Mouse (Mus musculus) heart, adult 2 months (tissue): ENCODE results near the gene Ubxn2a. TPM values are rescaled to one million over a fixed set of nuclear protein-coding genes. Genes with fewer than 3 reads are reported as not detected.

Experiments
- DNase-seq, 2 experiments: peaks; one replicate each; pipeline ENCODE4 v3.0.0; 2021
- H3K27ac ChIP-seq: fragments of 200-600 bp; 2 replicates; pipeline ENCODE4 v1.8.1; 2022
- H3K27me3 ChIP-seq: fragments of 200-500 bp; 2 replicates; pipeline ENCODE4 v1.6.1; 2012; ENCODE audit warnings: mild to moderate bottlenecking, low read length, inconsistent platforms, mixed read lengths; ENCODE audit not compliant: control insufficient read depth, insufficient read depth
- H3K36me3 ChIP-seq: fragments of 200-500 bp; 2 replicates; pipeline ENCODE4 v1.6.1; 2012; ENCODE audit warnings: low read length, inconsistent platforms; ENCODE audit not compliant: control insufficient read depth, insufficient read depth
- H3K4me1 ChIP-seq: fragments of 200-500 bp; 2 replicates; pipeline ENCODE4 v1.6.1; 2011; ENCODE audit warnings: low read length; ENCODE audit not compliant: control insufficient read depth, insufficient read depth
- H3K4me3 ChIP-seq: fragments of 200-600 bp; 2 replicates; pipeline ENCODE4 v1.8.1; 2022
- H3K79me2 ChIP-seq: fragments of 200-500 bp; replicated peaks from 2 replicates; pipeline ENCODE4 v1.6.1; 2012; ENCODE audit warnings: mild to moderate bottlenecking, inconsistent platforms, low read length, moderate library complexity, mixed read lengths; ENCODE audit not compliant: control insufficient read depth, insufficient read depth
- H3K9ac ChIP-seq: fragments of 200-500 bp; 2 replicates; pipeline ENCODE4 v1.6.1; 2012; ENCODE audit warnings: low read depth, mild to moderate bottlenecking, control low read depth, inconsistent platforms, low read length, mixed read lengths
- CTCF ChIP-seq: fragments of 200-600 bp; IDR thresholded peaks from 2 replicates; pipeline ENCODE4 v1.8.1; 2022; ENCODE audit warnings: antibody characterized with exemption, mild to moderate bottlenecking, moderate library complexity
- EP300 ChIP-seq: fragments of 200-500 bp; IDR thresholded peaks from 2 replicates; pipeline ENCODE4 v1.6.1; 2011; ENCODE audit warnings: low read depth, low read length, control low read depth; ENCODE audit not compliant: insufficient read depth
- POLR2A ChIP-seq: fragments of 200-500 bp; IDR thresholded peaks from 2 replicates; pipeline ENCODE4 v1.6.1; 2011; ENCODE audit warnings: mild to moderate bottlenecking, low read depth, low read length, control low read depth; ENCODE audit not compliant: insufficient read depth
- WGBS: fragments of 180-500 bp; shearing (Covaris S2); methylation state at CpG from one replicate; pipeline ENCODE4 v1.1.7; 2018; 5-methylcytosine and 5-hydroxymethylcytosine counted together
- intact Hi-C: fragments of 180-260 bp; cut with DNase I; formaldehyde crosslinking; loops from one replicate; pipeline ENCODE4 v1.15.1; 2025
- polyA plus RNA-seq: library from polyadenylated mRNA; depleted of rRNA; stranded (reverse); fragments of >200 nt; gene quantifications from 2 replicates; pipeline ENCODE4 v1.2.3, GENCODE M21; 2012
- total RNA-seq, 2 experiments: library from RNA; stranded (reverse); gene quantifications; 2 replicates each; pipeline ENCODE4 v1.2.3; 2021

The Ubxn2a gene
- total and polyA plus RNA-seq, 3 experiments = 11.2 to 76.0 (median 72.1) TPM

DNA sequence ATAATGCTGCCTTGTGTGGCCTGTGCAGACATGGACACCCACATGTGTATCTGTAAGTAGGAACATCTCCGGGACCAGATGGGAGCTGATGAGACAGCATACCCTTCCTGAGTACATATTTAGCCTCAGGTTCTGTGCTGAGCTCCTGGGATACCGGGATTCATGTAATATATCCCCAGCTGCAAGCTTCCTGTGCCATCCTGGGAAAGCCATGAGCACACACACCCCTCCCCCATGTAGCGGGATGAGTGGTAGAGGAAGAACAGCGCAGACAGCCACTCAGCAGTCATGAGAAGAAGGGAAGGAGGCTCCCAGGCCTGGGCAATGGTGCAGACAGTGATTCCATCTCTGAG is 43.2 kb downstream of the Ubxn2a start:
- intact Hi-C loops = no loop called here
- H3K9ac ChIP-seq = no peak overlapping the region
- H3K27me3 ChIP-seq = no peaks in the 10 kb centered on the region
- WGBS = 51% methylated on average over 4 of the region's 4 CpGs
- no peaks in the 10 kb centered on the region for H3K79me2 ChIP-seq
- no peaks in the 10 kb centered on the region for H3K36me3 ChIP-seq
- DNase-seq = no peak
- no peak overlapping the region for H3K27ac ChIP-seq
- H3K4me1 ChIP-seq = peaks cover 2% of the 10 kb centered on the region
- H3K4me3 ChIP-seq = no peak overlapping the region
- TF ChIP-seq EP300 = no peak
- no peak for TF ChIP-seq POLR2A
- no peak for TF ChIP-seq CTCF

DNA sequence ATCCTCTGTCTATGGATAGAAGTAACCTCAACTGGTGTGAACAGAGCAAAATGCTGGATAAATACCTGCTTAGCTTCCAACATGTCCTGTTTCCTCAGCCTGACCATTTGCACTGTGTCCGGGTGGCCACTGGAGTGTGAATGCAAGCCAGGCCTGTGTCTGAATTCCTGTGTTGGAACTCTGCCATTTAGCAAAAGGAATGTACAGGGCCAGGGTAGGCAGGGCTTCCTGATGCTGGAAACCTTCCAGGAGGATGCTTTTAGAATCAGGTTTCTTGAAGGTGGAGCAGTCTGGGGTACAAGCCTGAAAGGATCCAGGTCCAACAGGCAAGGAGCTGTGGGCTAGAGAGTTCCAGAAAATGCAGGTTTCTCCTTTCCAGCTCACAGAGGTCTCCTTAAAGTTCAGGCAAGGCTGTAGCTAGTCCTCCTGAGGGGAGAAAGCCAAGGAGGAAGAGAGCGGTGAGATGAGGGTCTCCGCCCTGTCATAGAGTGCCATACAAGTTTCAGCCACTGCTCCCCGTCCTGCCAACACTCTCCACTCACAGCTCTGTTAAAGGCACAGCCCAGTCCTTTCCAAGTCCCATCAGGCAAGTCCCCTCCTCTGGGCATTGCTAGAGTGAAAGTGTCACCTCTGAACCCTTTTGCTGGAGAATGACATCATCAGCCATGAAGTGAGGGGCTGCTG is 43.7 kb downstream of the Ubxn2a start:
- peaks cover 2% of the 10 kb centered on the region for H3K4me1 ChIP-seq
- DNase-seq = peak in 1 of 2 experiments; percentile 18
- WGBS = 40% methylated on average over 4 of the region's 4 CpGs
- no peak overlapping the region for H3K9ac ChIP-seq
- no peaks in the 10 kb centered on the region for H3K36me3 ChIP-seq
- intact Hi-C loops = no loop called here
- H3K4me3 ChIP-seq = no peak overlapping the region
- no peaks in the 10 kb centered on the region for H3K27me3 ChIP-seq
- no peaks in the 10 kb centered on the region for H3K79me2 ChIP-seq
- no peak overlapping the region for H3K27ac ChIP-seq
- TF ChIP-seq CTCF (peak; percentile 19; the same call in 1 of the 2 replicates), EP300 (no peak)

DNA sequence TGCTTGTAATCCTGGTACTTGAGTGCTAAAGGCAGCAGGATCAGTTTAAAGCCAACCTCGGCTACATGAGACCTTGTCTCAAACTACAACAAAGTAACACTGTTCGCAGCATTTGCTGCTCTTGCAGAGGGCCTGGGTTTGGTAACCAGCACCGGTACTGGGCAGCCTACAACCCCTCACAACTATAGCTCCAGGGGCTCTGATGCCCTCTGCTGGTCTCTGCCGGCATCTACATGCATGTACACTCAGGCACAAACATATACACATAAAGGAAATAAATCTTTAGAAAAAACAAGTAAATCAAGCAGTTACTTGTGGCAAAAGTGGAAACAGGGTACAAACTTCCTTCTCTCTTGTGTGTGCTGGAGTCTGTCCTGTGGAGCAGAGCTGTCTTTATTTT is 44.8 kb downstream of the Ubxn2a start:
- Histone ChIP-seq H3K4me3 (no peak overlapping the region), H3K9ac (no peak overlapping the region), H3K4me1 (peaks cover 2% of the 10 kb centered on the region), H3K27ac (no peak overlapping the region), H3K27me3 (no peaks in the 10 kb centered on the region), H3K79me2 (no peaks in the 10 kb centered on the region), H3K36me3 (no peaks in the 10 kb centered on the region)
- WGBS = 87% methylated on average over 4 of the region's 4 CpGs
- intact Hi-C loops = no loop called here
- TF ChIP-seq CTCF (peak; percentile 53), EP300 (no peak)
- DNase-seq = no peak

DNA sequence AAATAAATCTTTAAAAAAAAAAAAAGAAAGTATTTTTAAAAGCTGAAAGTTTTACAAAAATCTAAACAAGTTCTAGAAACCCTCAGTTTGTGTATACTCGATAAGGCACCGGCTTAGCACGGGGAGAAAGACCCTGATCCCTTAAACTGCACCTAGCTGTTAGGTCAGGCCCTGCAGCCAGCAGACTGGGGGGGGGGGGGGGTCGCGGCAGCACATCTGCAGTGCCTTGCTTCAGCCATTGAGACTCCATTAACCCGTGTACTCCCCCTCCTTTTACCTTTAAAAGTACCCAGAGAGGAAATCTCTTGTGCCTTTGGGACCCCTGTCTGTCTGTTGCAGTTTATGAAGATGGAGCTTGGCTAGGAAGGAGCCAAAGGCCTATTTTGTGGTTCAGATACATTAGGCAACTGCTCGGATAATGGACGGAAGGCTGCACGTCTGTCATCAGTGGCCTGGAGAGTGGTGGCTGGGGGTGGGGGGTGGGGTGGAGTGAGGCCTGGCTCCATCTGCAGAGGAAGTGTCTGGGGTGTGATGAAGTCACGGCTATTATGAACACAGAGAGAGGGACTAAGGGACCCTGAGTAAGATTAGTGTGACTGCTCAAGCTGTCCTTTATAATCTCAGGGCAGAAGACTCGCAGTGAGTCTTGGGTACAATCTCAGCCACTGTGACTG is 48.1 kb downstream of the Ubxn2a start:
- Histone ChIP-seq H3K36me3 (no peaks in the 10 kb centered on the region), H3K27me3 (no peaks in the 10 kb centered on the region), H3K4me3 (no peak overlapping the region), H3K27ac (no peak overlapping the region), H3K4me1 (peaks cover 2% of the 10 kb centered on the region), H3K9ac (no peak overlapping the region), H3K79me2 (no peaks in the 10 kb centered on the region)
- 39% methylated on average over 11 of the region's 11 CpGs for WGBS
- DNase-seq = no peak
- intact Hi-C loops = loop anchor here (5.0 kb wide), 1 partner anchor 58 kb away; the partner anchor contains the start of gene Atad2b
- TF ChIP-seq CTCF (no peak), POLR2A (no peak), EP300 (no peak)

DNA sequence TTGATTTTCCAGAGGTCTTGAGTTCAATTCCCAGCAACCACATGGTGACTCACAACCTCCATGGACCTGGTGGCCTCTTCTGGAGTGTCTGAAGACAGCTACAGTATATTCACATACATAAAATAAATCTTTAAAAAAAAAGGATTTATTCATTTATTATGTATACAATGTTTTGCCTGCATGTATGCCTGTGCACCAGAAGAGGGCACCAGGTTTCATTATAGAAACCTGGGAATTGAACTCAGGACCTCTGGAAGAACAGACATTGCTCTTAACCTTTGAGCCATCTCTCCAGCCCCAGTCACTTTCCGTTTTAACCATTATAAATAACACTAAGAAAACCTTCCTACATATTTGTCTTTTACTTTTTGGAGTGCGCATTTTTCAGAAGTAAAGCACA is 50.7 kb downstream of the Ubxn2a start:
- no peak for TF ChIP-seq EP300
- TF ChIP-seq CTCF = peak; percentile 61
- Histone ChIP-seq H3K4me1 (no peaks in the 10 kb centered on the region), H3K4me3 (no peak overlapping the region), H3K27me3 (no peaks in the 10 kb centered on the region), H3K36me3 (no peaks in the 10 kb centered on the region), H3K9ac (no peak overlapping the region), H3K79me2 (no peaks in the 10 kb centered on the region), H3K27ac (no peak overlapping the region)
- intact Hi-C loops = loop anchor here (2.0 to 5.0 kb wide), 2 partner anchors 60 to 116 kb away; partner anchors contain the start of gene Atad2b
- WGBS = 99% methylated on average over 2 of the region's 2 CpGs
- DNase-seq = no peak

DNA sequence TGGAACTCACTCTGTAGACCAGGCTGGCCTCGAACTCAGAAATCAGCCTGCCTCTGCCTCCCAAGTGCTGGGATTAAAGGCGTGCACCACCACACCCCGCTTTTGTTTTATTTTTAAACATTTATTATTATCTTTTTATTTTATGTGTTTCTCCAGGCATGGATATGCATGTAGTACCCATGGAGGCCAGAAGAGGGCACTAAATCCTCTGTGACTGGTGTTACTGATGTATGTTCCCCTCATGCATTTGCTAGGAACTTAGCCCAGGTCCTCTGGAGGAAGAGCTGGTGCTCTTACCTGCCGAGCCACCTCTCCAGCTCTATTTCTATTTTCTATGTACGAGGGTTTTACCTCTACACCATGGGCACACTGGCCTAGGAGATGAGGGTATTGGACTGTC is 51.3 kb downstream of the Ubxn2a start:
- H3K9ac ChIP-seq = no peak overlapping the region
- no peak overlapping the region for H3K4me3 ChIP-seq
- 94% methylated on average over 5 of the region's 5 CpGs for WGBS
- H3K36me3 ChIP-seq = no peaks in the 10 kb centered on the region
- H3K27ac ChIP-seq = no peak overlapping the region
- intact Hi-C loops = loop anchor here (2.0 to 5.0 kb wide), 2 partner anchors 61 to 117 kb away; partner anchors contain the start of gene Atad2b
- TF ChIP-seq EP300 (no peak), POLR2A (no peak), CTCF (peak; percentile 64)
- no peaks in the 10 kb centered on the region for H3K27me3 ChIP-seq
- H3K4me1 ChIP-seq = no peaks in the 10 kb centered on the region
- no peak for DNase-seq
- H3K79me2 ChIP-seq = no peaks in the 10 kb centered on the region
